Mouse (Mus musculus): ENCODE measurements around the gene Mtmr12.

DNA sequence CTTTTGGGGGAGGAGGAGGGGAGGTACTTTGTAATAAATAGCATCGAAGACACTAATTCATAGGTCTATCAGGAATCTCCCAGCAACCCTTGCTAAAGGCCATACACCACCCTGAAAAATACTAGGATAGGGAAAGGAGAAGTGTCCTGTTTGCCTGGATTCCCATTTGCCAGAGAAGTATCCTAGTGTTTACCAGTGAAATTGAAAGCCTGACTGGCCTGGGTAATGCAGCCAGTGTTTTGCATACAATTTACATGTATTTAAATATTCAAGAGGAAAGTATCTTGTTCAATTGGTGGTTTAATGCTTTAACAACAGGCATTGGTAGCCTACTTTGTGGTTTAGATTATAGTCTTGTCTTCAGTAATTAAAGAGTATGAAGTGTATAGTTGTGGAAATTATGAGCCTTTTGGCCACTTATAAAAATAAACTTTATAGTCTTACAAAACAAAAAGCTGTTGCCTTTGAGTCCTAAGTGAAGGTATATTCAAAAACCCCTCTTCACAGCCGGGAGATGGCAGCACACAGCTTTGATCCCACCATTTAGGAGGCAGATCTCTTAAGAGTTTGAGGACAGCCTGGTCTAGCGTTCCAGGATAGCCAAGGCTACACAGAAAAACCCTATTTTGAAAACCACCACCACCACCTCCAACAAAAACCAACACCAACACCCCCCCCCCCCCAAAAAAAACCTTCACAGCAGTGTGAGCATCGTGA, 69.4 kb downstream of the Mtmr12 start:
- TF ChIP-seq POLR2A (IDR thresholded peaks at IDR 0.05; ENCODE audit: borderline replicate concordance, insufficient read depth, low read length) (no peak), CTCF (IDR thresholded peaks at IDR 0.05; ENCODE audit: borderline replicate concordance, insufficient read depth, low read depth, low read length) (no peak)
